Mouse (Mus musculus): ENCODE measurements around the gene Lgi2. TPM values are rescaled to one million over a fixed set of nuclear protein-coding genes. Genes with fewer than 3 reads are reported as not detected.

Lgi2 gene
- total RNA-seq, 1 experiment, result 1.0 TPM

DNA sequence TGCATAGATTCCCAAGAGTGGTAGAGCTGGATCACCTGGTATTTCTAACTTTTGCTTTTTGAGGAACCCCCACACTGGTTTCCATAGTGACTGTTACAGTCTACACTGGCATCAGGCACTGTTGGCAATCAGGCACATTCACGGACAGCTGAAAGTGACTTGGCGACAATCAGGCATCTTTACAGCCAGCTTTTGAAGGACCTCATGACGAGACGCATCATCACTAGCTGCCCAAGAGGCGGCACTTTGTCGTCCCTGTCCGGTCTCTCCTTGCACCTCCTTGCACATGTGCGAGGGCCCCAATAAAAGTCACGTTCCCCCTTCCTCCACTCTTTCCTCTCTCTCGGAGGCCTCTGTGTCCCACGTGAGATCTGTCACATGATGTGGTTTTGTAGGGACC is 62.1 kb downstream of the Lgi2 start:
- Histone ChIP-seq H3K27ac (ENCODE audit: insufficient read depth, low read depth, low read length, poor library complexity, severe bottlenecking) (no peak overlapping the region), H3K9ac (ENCODE audit: insufficient read depth, low read depth, low read length, poor library complexity, severe bottlenecking) (no peak overlapping the region), H3K9me3 (ENCODE audit: control insufficient read depth, insufficient read depth, low read depth, low read length) (no peaks in the 10 kb centered on the region), H3K4me3 (ENCODE audit: insufficient read depth in 1 of 2, low read depth in 1 of 2, low read length in 2 of 2, poor library complexity in 1 of 2, severe bottlenecking in 1 of 2) (peak overlapping the region in 1 of 2 experiments; percentile 16; a peak in 1 of 4 replicates), H3K4me1 (ENCODE audit: control insufficient read depth in 2 of 2, insufficient read depth in 2 of 2, low read length in 2 of 2, poor library complexity in 1 of 2) (no peaks in the 10 kb centered on the region), H3K36me3 (ENCODE audit: control insufficient read depth, insufficient read depth, low read length, poor library complexity, severe bottlenecking) (no peaks in the 10 kb centered on the region)
- in situ Hi-C loops (cut with MboI; ENCODE audit: low sequenced_read_pairs in 2 of 2, unreplicated experiment in 2 of 2), result no loop called here
- no peak for DNase-seq (ENCODE audit: low read depth, low spot score)
- no peak for TF ChIP-seq ZNF384 (IDR thresholded peaks at IDR 0.05; ENCODE audit: low read depth, low read length)
- TF ChIP-seq MAFK (IDR thresholded peaks at IDR 0.05; ENCODE audit: insufficient read depth, low read depth, low read length), result no peak
- TF ChIP-seq ZC3H11A (IDR thresholded peaks at IDR 0.05; ENCODE audit: borderline replicate concordance, low read depth, low read length), result no peak

DNA sequence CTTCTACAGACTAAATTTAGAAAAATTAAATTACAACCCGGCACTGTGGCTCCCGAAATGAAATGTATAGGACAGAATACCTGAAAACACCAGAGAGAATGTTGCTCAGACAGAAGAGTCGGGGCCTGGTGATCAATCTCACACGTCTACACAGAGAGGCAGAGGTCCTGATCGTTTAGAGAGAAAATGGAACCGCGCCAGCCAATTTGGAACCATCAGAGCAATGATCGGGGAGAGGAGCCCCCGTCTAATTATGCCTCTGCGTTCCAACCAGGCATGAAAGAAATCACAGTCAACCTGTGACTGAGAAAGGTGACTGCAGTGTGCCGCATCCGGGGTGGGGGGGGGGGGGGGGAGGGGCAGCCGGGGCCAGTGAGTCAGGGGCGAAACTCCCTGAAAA is 70.6 kb downstream of the Lgi2 start:
- no peak overlapping the region for H3K9ac ChIP-seq (ENCODE audit: insufficient read depth, low read depth, low read length, poor library complexity, severe bottlenecking)
- no peak overlapping the region for H3K4me3 ChIP-seq (ENCODE audit: insufficient read depth in 1 of 2, low read depth in 1 of 2, low read length in 2 of 2, poor library complexity in 1 of 2, severe bottlenecking in 1 of 2)
- in situ Hi-C loops (cut with MboI; ENCODE audit: low sequenced_read_pairs in 2 of 2, unreplicated experiment in 2 of 2), result no loop called here
- H3K4me1 ChIP-seq (ENCODE audit: control insufficient read depth in 2 of 2, insufficient read depth in 2 of 2, low read length in 2 of 2, poor library complexity in 1 of 2), result no peaks in the 10 kb centered on the region
- TF ChIP-seq ZNF384 (IDR thresholded peaks at IDR 0.05; ENCODE audit: low read depth, low read length), result no peak
- TF ChIP-seq MAFK (IDR thresholded peaks at IDR 0.05; ENCODE audit: insufficient read depth, low read depth, low read length), result no peak
- TF ChIP-seq ZC3H11A (IDR thresholded peaks at IDR 0.05; ENCODE audit: borderline replicate concordance, low read depth, low read length), result no peak
- no peak for TF ChIP-seq HCFC1 (IDR thresholded peaks at IDR 0.05; ENCODE audit: borderline replicate concordance, insufficient read depth, low read length)
- TF ChIP-seq CHD2 (IDR thresholded peaks at IDR 0.05; ENCODE audit: low read depth, low read length), result no peak
- DNase-seq (ENCODE audit: low read depth, low spot score), result no peak
- H3K36me3 ChIP-seq (ENCODE audit: control insufficient read depth, insufficient read depth, low read length, poor library complexity, severe bottlenecking), result no peaks in the 10 kb centered on the region
- H3K27ac ChIP-seq (ENCODE audit: insufficient read depth, low read depth, low read length, poor library complexity, severe bottlenecking), result no peak overlapping the region
- no peaks in the 10 kb centered on the region for H3K9me3 ChIP-seq (ENCODE audit: control insufficient read depth, insufficient read depth, low read depth, low read length)

DNA sequence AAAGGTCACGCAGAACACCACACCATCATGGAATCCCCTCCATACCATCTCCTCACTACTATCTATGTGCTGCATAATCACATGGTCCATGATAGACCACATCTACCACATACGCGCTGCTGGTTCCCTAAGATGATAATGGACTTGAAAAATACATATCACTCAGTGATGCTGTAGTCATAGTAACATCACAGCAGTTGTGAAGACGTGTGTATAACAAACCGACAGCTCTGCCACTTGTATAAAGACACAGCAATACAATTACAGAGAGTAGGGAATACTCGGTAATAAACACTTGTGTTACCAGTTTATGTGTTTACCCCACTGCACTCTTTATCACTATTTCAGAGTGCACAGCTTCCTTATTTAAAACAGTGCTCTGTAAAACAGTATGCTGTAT is 74.8 kb downstream of the Lgi2 start:
- Histone ChIP-seq H3K9me3 (ENCODE audit: control insufficient read depth, insufficient read depth, low read depth, low read length) (no peaks in the 10 kb centered on the region), H3K4me3 (ENCODE audit: insufficient read depth in 1 of 2, low read depth in 1 of 2, low read length in 2 of 2, poor library complexity in 1 of 2, severe bottlenecking in 1 of 2) (no peak overlapping the region), H3K36me3 (ENCODE audit: control insufficient read depth, insufficient read depth, low read length, poor library complexity, severe bottlenecking) (no peaks in the 10 kb centered on the region), H3K9ac (ENCODE audit: insufficient read depth, low read depth, low read length, poor library complexity, severe bottlenecking) (no peak overlapping the region), H3K4me1 (ENCODE audit: control insufficient read depth in 2 of 2, insufficient read depth in 2 of 2, low read length in 2 of 2, poor library complexity in 1 of 2) (no peaks in the 10 kb centered on the region), H3K27ac (ENCODE audit: insufficient read depth, low read depth, low read length, poor library complexity, severe bottlenecking) (no peak overlapping the region)
- DNase-seq (ENCODE audit: low read depth, low spot score), result no peak
- in situ Hi-C loops (cut with MboI; ENCODE audit: low sequenced_read_pairs in 2 of 2, unreplicated experiment in 2 of 2), result no loop called here
- TF ChIP-seq CHD2 (IDR thresholded peaks at IDR 0.05; ENCODE audit: low read depth, low read length) (no peak), HCFC1 (IDR thresholded peaks at IDR 0.05; ENCODE audit: borderline replicate concordance, insufficient read depth, low read length) (no peak), MAFK (IDR thresholded peaks at IDR 0.05; ENCODE audit: insufficient read depth, low read depth, low read length) (no peak), ZNF384 (IDR thresholded peaks at IDR 0.05; ENCODE audit: low read depth, low read length) (no peak), ZC3H11A (IDR thresholded peaks at IDR 0.05; ENCODE audit: borderline replicate concordance, low read depth, low read length) (no peak)

DNA sequence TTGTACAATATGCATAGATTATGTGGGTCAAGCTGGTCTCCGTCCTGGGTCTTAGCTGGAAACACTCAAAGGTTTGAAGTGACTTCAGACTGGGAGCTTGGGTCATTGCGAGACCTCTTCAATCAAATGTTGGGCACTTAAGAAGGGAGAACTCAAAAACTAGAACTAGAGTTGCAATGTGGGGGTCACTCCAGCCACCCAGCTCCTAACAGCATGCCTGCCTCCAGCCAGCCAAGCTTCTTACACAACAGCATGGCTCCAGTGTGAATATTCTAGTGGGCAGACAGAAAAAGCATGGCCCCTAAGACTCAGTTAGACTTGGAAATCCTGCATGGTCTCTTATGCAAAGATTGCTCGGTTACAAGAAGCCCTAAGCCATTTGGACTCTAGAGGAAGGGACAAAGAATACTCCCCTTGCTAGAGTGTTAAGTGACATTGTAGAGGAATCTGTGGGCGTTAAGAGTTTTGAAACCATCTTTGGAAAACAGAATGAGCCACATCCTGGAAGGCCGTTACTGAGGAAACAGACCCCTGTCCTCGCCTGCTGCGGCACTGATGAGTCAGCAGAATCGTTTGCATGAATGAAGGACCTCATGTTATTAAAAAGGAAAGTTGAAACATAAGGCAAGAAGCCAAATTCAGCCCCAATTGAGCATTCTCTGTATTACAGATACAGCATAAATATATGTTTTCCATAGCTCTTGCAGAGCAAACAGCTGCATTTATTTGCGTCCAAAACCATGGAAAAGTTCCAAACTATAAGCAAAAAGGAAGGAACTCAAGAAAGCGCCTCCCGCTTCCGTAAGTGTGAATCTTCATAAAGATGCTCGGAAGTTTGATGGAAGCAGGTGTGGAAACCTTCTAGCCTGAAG is 78.5 kb downstream of the Lgi2 start:
- no peaks in the 10 kb centered on the region for H3K4me1 ChIP-seq (ENCODE audit: control insufficient read depth in 2 of 2, insufficient read depth in 2 of 2, low read length in 2 of 2, poor library complexity in 1 of 2)
- H3K9ac ChIP-seq (ENCODE audit: insufficient read depth, low read depth, low read length, poor library complexity, severe bottlenecking), result no peak overlapping the region
- no peak for DNase-seq (ENCODE audit: low read depth, low spot score)
- no peak overlapping the region for H3K4me3 ChIP-seq (ENCODE audit: insufficient read depth in 1 of 2, low read depth in 1 of 2, low read length in 2 of 2, poor library complexity in 1 of 2, severe bottlenecking in 1 of 2)
- in situ Hi-C loops (cut with MboI; ENCODE audit: low sequenced_read_pairs in 2 of 2, unreplicated experiment in 2 of 2), result no loop called here
- no peak overlapping the region for H3K27ac ChIP-seq (ENCODE audit: insufficient read depth, low read depth, low read length, poor library complexity, severe bottlenecking)
- H3K36me3 ChIP-seq (ENCODE audit: control insufficient read depth, insufficient read depth, low read length, poor library complexity, severe bottlenecking), result no peaks in the 10 kb centered on the region
- H3K9me3 ChIP-seq (ENCODE audit: control insufficient read depth, insufficient read depth, low read depth, low read length), result no peaks in the 10 kb centered on the region
- TF ChIP-seq MAFK (IDR thresholded peaks at IDR 0.05; ENCODE audit: insufficient read depth, low read depth, low read length), result peak; percentile 78
- TF ChIP-seq ZNF384 (IDR thresholded peaks at IDR 0.05; ENCODE audit: low read depth, low read length), result no peak

Other genes starting within 250 kb of the Lgi2 start
- not detected in 2 replicates for gene Sod3, start 202.7 kb downstream of the Lgi2 start, total RNA-seq (2012; rRNA removed)
- 0.11 and 0.27 TPM in 2 replicates for gene Ccdc149, start 94.9 kb downstream of the Lgi2 start, total RNA-seq (2012; rRNA removed)
- 9.5 and 9.7 TPM in 2 replicates for gene Sepsecs, start 103.2 kb upstream of the Lgi2 start, total RNA-seq (2012; rRNA removed)
- 14.1 and 20.3 TPM in 2 replicates for gene Pi4k2b, start 175.1 kb upstream of the Lgi2 start, total RNA-seq (2012; rRNA removed)
- 22.5 and 25.4 TPM in 2 replicates for gene Zcchc4, start 208.9 kb upstream of the Lgi2 start, total RNA-seq (2012; rRNA removed)